Mouse (Mus musculus) midbrain, embryonic 15.5 days (tissue): Measurements from ENCODE around the gene Mpped2. TPM values are rescaled to one million over a fixed set of nuclear protein-coding genes. Genes with fewer than 3 reads are reported as not detected.

Experiments
- ATAC-seq: fragments of 200-750 bp; cut with Nextera tagmentation; replicated peaks from 2 replicates; pipeline ENCODE4 v1.8.0; 2017; ENCODE audit warnings: moderate TSS enrichment
- H3K27ac ChIP-seq: fragments of 300-500 bp; sonication (generic); 2 replicates; pipeline ENCODE4 v1.5.1; 2015; ENCODE audit warnings: mild to moderate bottlenecking, inconsistent platforms
- H3K27me3 ChIP-seq: fragments of 300-500 bp; sonication (generic); replicated peaks from 2 replicates; pipeline ENCODE4 v1.6.1; 2015; ENCODE audit warnings: inconsistent platforms
- H3K36me3 ChIP-seq: fragments of 300-500 bp; sonication (generic); replicated peaks from 2 replicates; pipeline ENCODE4 v1.6.1; 2015; ENCODE audit warnings: inconsistent platforms
- H3K4me1 ChIP-seq: fragments of 300-500 bp; sonication (generic); 2 replicates; pipeline ENCODE4 v1.6.1; 2015; ENCODE audit warnings: inconsistent platforms
- H3K4me2 ChIP-seq: fragments of 300-500 bp; sonication (generic); 2 replicates; pipeline ENCODE4 v1.6.1; 2015; ENCODE audit warnings: inconsistent platforms, mild to moderate bottlenecking, moderate library complexity
- H3K4me3 ChIP-seq: fragments of 300-500 bp; sonication (generic); 2 replicates; pipeline ENCODE4 v1.5.1; 2015; ENCODE audit warnings: mild to moderate bottlenecking, inconsistent platforms
- H3K9ac ChIP-seq: fragments of 300-500 bp; sonication (generic); 2 replicates; pipeline ENCODE4 v1.6.1; 2015; ENCODE audit warnings: mild to moderate bottlenecking, inconsistent platforms
- H3K9me3 ChIP-seq: fragments of 300-500 bp; sonication (generic); 2 replicates; pipeline ENCODE4 v1.6.1; 2016; ENCODE audit warnings: inconsistent platforms
- WGBS: fragments of 180-500 bp; shearing (Covaris S2); methylation state at CpG from one replicate; pipeline ENCODE4 v1.1.7; 2015; ENCODE audit warnings: mixed read lengths; 5-methylcytosine and 5-hydroxymethylcytosine counted together
- polyA plus RNA-seq: library from polyadenylated mRNA; unstranded; fragments of >200 nt; fragmentation: Nextera tagmentation; extraction: Ambion mirVana; gene quantifications from 2 replicates; pipeline ENCODE4 v1.2.1, GENCODE M21; 2015

Mpped2 gene
- polyA plus RNA-seq, 1 experiment from 2014 or later = 150 TPM

- Histone ChIP-seq H3K36me3 (no peaks in the 10 kb centered on the region), H3K9me3 (no peaks in the 10 kb centered on the region), H3K27ac (no peak overlapping the region), H3K4me1 (no peaks in the 10 kb centered on the region), H3K9ac (no peak overlapping the region), H3K4me3 (no peak overlapping the region), H3K27me3 (no peaks in the 10 kb centered on the region), H3K4me2 (no peak overlapping the region)
- WGBS = 96% methylated on average over 2 of the region's 2 CpGs
- no peak for ATAC-seq
Measured at GRCm38 (mm10) chr2:106870886-106871285, 177.8 kb downstream of the Mpped2 start.

- Histone ChIP-seq H3K9ac (no peak overlapping the region), H3K4me3 (no peak overlapping the region), H3K27me3 (no peaks in the 10 kb centered on the region), H3K9me3 (no peaks in the 10 kb centered on the region), H3K4me1 (no peaks in the 10 kb centered on the region), H3K4me2 (no peak overlapping the region), H3K36me3 (no peaks in the 10 kb centered on the region), H3K27ac (no peak overlapping the region)
- WGBS = 91% methylated on average over 9 of the region's 9 CpGs
- no peak for ATAC-seq
Measured at GRCm38 (mm10) chr2:106873166-106873565, 180.1 kb downstream of the Mpped2 start.

GRCm38 (mm10) chr2:106883390-106883789, 190.3 kb downstream of the Mpped2 start:
- no peak overlapping the region for H3K27ac ChIP-seq
- no peaks in the 10 kb centered on the region for H3K9me3 ChIP-seq
- H3K36me3 ChIP-seq = no peaks in the 10 kb centered on the region
- ATAC-seq = no peak
- no peak overlapping the region for H3K4me3 ChIP-seq
- no peak overlapping the region for H3K9ac ChIP-seq
- no peaks in the 10 kb centered on the region for H3K27me3 ChIP-seq
- WGBS = 78% methylated on average over 8 of the region's 8 CpGs
- no peak overlapping the region for H3K4me2 ChIP-seq
- H3K4me1 ChIP-seq = no peaks in the 10 kb centered on the region

GRCm38 (mm10) chr2:106888174-106888573, 195.1 kb downstream of the Mpped2 start:
- Histone ChIP-seq H3K9ac (no peak overlapping the region), H3K9me3 (no peaks in the 10 kb centered on the region), H3K27ac (no peak overlapping the region), H3K36me3 (no peaks in the 10 kb centered on the region), H3K4me1 (peaks cover 6% of the 10 kb centered on the region), H3K4me2 (no peak overlapping the region), H3K27me3 (no peaks in the 10 kb centered on the region), H3K4me3 (no peak overlapping the region)
- WGBS = 98% methylated on average over 5 of the region's 5 CpGs
- no peak for ATAC-seq

- no peak for ATAC-seq
- H3K27ac ChIP-seq = no peak overlapping the region
- peaks cover 6% of the 10 kb centered on the region for H3K4me1 ChIP-seq
- no peaks in the 10 kb centered on the region for H3K36me3 ChIP-seq
- 15% methylated on average over 3 of the region's 3 CpGs for WGBS
- no peak overlapping the region for H3K4me3 ChIP-seq
- no peak overlapping the region for H3K4me2 ChIP-seq
- no peaks in the 10 kb centered on the region for H3K9me3 ChIP-seq
- no peaks in the 10 kb centered on the region for H3K27me3 ChIP-seq
- no peak overlapping the region for H3K9ac ChIP-seq
Measured at GRCm38 (mm10) chr2:106889297-106890000, 196.4 kb downstream of the Mpped2 start.

GRCm38 (mm10) chr2:106893376-106893775, 200.3 kb downstream of the Mpped2 start:
- Histone ChIP-seq H3K36me3 (no peaks in the 10 kb centered on the region), H3K4me2 (no peak overlapping the region), H3K9ac (no peak overlapping the region), H3K27ac (no peak overlapping the region), H3K9me3 (no peaks in the 10 kb centered on the region), H3K4me1 (peaks cover 16% of the 10 kb centered on the region), H3K4me3 (no peak overlapping the region), H3K27me3 (no peaks in the 10 kb centered on the region)
- 31% methylated on average over 3 of the region's 3 CpGs for WGBS
- ATAC-seq = no peak

GRCm38 (mm10) chr2:106895326-106896023, 202.4 kb downstream of the Mpped2 start:
- no peak overlapping the region for H3K27ac ChIP-seq
- H3K27me3 ChIP-seq = no peaks in the 10 kb centered on the region
- 13% methylated on average over 11 of the region's 11 CpGs for WGBS
- 0 out of 2 replicates have a peak, but pooled peaks cover 9% of the 10 kb centered on the region for H3K4me1 ChIP-seq
- no peak overlapping the region for H3K9ac ChIP-seq
- H3K36me3 ChIP-seq = no peaks in the 10 kb centered on the region
- peak; percentile 84 for ATAC-seq
- H3K4me2 ChIP-seq = no peak overlapping the region
- H3K9me3 ChIP-seq = no peaks in the 10 kb centered on the region
- no peak overlapping the region for H3K4me3 ChIP-seq

- ATAC-seq = peak; percentile 37; the same call in 1 of the 2 replicates
- H3K4me2 ChIP-seq = no peak overlapping the region
- H3K4me3 ChIP-seq = no peak overlapping the region
- no peaks in the 10 kb centered on the region for H3K9me3 ChIP-seq
- H3K27ac ChIP-seq = no peak overlapping the region
- WGBS = 31% methylated on average over 4 of the region's 4 CpGs
- H3K27me3 ChIP-seq = no peaks in the 10 kb centered on the region
- 0 out of 2 replicates have a peak, but pooled peaks cover 9% of the 10 kb centered on the region for H3K4me1 ChIP-seq
- H3K9ac ChIP-seq = no peak overlapping the region
- no peaks in the 10 kb centered on the region for H3K36me3 ChIP-seq
Measured at GRCm38 (mm10) chr2:106896024-106896384, 202.9 kb downstream of the Mpped2 start.

GRCm38 (mm10) chr2:106911951-106912480, 218.9 kb downstream of the Mpped2 start:
- H3K27ac ChIP-seq = no peak overlapping the region
- no peak overlapping the region for H3K9ac ChIP-seq
- no peaks in the 10 kb centered on the region for H3K27me3 ChIP-seq
- no peaks in the 10 kb centered on the region for H3K36me3 ChIP-seq
- no peak for ATAC-seq
- no peaks in the 10 kb centered on the region for H3K4me1 ChIP-seq
- no peaks in the 10 kb centered on the region for H3K9me3 ChIP-seq
- H3K4me2 ChIP-seq = no peak overlapping the region
- 80% methylated on average over 6 of the region's 6 CpGs for WGBS
- no peak overlapping the region for H3K4me3 ChIP-seq
